Mouse (Mus musculus) MEL (cell line): ENCODE measurements around the gene Cadps2. TPM values are rescaled to one million over a fixed set of nuclear protein-coding genes. Genes with fewer than 3 reads are reported as not detected.

Experiments
- DNase-seq: peaks from one replicate; pipeline ENCODE4 v3.0.0; 2011; ENCODE audit warnings: low read depth, low spot score
- H3K27ac ChIP-seq: 2 replicates; pipeline ENCODE4 v1.5.1; 2012; ENCODE audit warnings: low read depth, mild to moderate bottlenecking, control low read depth, low read length, moderate library complexity; ENCODE audit not compliant: control insufficient read depth
- H3K27me3 ChIP-seq, 2 experiments: fragments of 150-350 bp in 1 of 2; sonication (generic) in 1 of 2; 2 replicates each; pipeline ENCODE4 v1.6.1; 2012; ENCODE audit warnings: low read length in 2 of 2, mild to moderate bottlenecking in 2 of 2, improper control_type of control experiment in 1 of 2, moderate library complexity in 1 of 2; ENCODE audit not compliant: insufficient read depth in 2 of 2, control insufficient read depth in 1 of 2
- H3K36me3 ChIP-seq, 2 experiments: 2 replicates each; pipeline ENCODE4 v1.6.1; 2012 to 2014; ENCODE audit warnings: low read length in 2 of 2, improper control_type of control experiment in 1 of 2, inconsistent platforms in 1 of 2, mild to moderate bottlenecking in 1 of 2; ENCODE audit not compliant: insufficient read depth in 2 of 2, control insufficient read depth in 1 of 2
- H3K4me1 ChIP-seq, 2 experiments: fragments of 150-350 bp in 1 of 2; sonication (generic) in 1 of 2; 2 replicates each; pipeline ENCODE4 v1.6.1; 2012; ENCODE audit warnings: low read length in 2 of 2, improper control_type of control experiment in 1 of 2, mild to moderate bottlenecking in 1 of 2; ENCODE audit not compliant: insufficient read depth in 2 of 2, control insufficient read depth in 1 of 2
- H3K4me3 ChIP-seq, 2 experiments: fragments of 150-350 bp in 1 of 2; sonication (generic) in 1 of 2; 2 replicates each; pipeline ENCODE4 v1.5.1; 2012; ENCODE audit warnings: low read depth in 2 of 2, low read length in 2 of 2, mild to moderate bottlenecking in 2 of 2, moderate library complexity in 2 of 2, control low read depth in 1 of 2, improper control_type of control experiment in 1 of 2; ENCODE audit not compliant: control insufficient read depth in 1 of 2, insufficient read depth in 1 of 2
- H3K79me2 ChIP-seq: 2 replicates; pipeline ENCODE4 v1.6.1; 2012; ENCODE audit warnings: mild to moderate bottlenecking, low read length, moderate library complexity; ENCODE audit not compliant: control insufficient read depth, poor library complexity, insufficient read depth
- H3K9ac ChIP-seq: 2 replicates; pipeline ENCODE4 v1.6.1; 2012; ENCODE audit warnings: low read depth, mild to moderate bottlenecking, control low read depth, low read length, moderate library complexity; ENCODE audit not compliant: control insufficient read depth, poor library complexity, severe bottlenecking
- H3K9me3 ChIP-seq: fragments of 150-350 bp; sonication (generic); replicated peaks from 2 replicates; pipeline ENCODE4 v1.6.1; 2012; ENCODE audit warnings: mild to moderate bottlenecking, low read length, improper control_type of control experiment, moderate library complexity; ENCODE audit not compliant: insufficient read depth
- BHLHE40 ChIP-seq: IDR thresholded peaks from 2 replicates; pipeline ENCODE4 v1.6.1; 2012; ENCODE audit warnings: low read depth, mild to moderate bottlenecking, inconsistent platforms, low read length, improper control_type of control experiment, borderline replicate concordance
- CHD2 ChIP-seq: IDR thresholded peaks from 2 replicates; pipeline ENCODE4 v1.6.1; 2011; ENCODE audit warnings: low read length, improper control_type of control experiment
- E2F4 ChIP-seq: IDR thresholded peaks from 2 replicates; pipeline ENCODE4 v1.6.1; 2011; ENCODE audit warnings: low read depth, low read length, improper control_type of control experiment, borderline replicate concordance
- EP300 ChIP-seq, 2 experiments: IDR thresholded peaks; 2 replicates each; pipeline ENCODE4 v1.6.1; 2011; ENCODE audit warnings: improper control_type of control experiment in 2 of 2, low read length in 2 of 2, low read depth in 1 of 2, mild to moderate bottlenecking in 1 of 2
- ETS1 ChIP-seq: IDR thresholded peaks from 2 replicates; pipeline ENCODE4 v1.6.1; 2012; ENCODE audit warnings: low read depth, mild to moderate bottlenecking, inconsistent platforms, low read length, improper control_type of control experiment, moderate library complexity
- GABPA ChIP-seq: IDR thresholded peaks from 2 replicates; pipeline ENCODE4 v1.6.1; 2012; ENCODE audit warnings: low read depth, mild to moderate bottlenecking, inconsistent platforms, low read length, improper control_type of control experiment, moderate library complexity
- GATA1 ChIP-seq: IDR thresholded peaks from 2 replicates; pipeline ENCODE4 v1.6.1; 2011; ENCODE audit warnings: low read depth, low read length, improper control_type of control experiment
- HCFC1 ChIP-seq: IDR thresholded peaks from 2 replicates; pipeline ENCODE4 v1.6.1; 2012; ENCODE audit warnings: low read depth, mild to moderate bottlenecking, inconsistent platforms, low read length, improper control_type of control experiment, moderate library complexity
- KAT2A ChIP-seq: conservative IDR thresholded peaks from 2 replicates; pipeline ENCODE4 v1.6.1; 2012; ENCODE audit warnings: low read depth, low read length, improper control_type of control experiment, inconsistent platforms
- MAZ ChIP-seq: IDR thresholded peaks from 2 replicates; pipeline ENCODE4 v1.6.1; 2012; ENCODE audit warnings: low read depth, mild to moderate bottlenecking, inconsistent platforms, low read length, improper control_type of control experiment
- MYB ChIP-seq: IDR thresholded peaks from 2 replicates; pipeline ENCODE4 v1.6.1; 2011; ENCODE audit warnings: mild to moderate bottlenecking, low read depth, low read length, improper control_type of control experiment
- NELFE ChIP-seq: IDR thresholded peaks from 2 replicates; pipeline ENCODE4 v1.6.1; 2011; ENCODE audit warnings: low read depth, low read length, improper control_type of control experiment
- POLR2AphosphoS2 ChIP-seq: IDR thresholded peaks from 2 replicates; pipeline ENCODE4 v1.6.1; 2011; ENCODE audit warnings: low read length, improper control_type of control experiment
- TCF12 ChIP-seq: IDR thresholded peaks from 2 replicates; pipeline ENCODE4 v1.6.1; 2014; ENCODE audit warnings: low read depth, mild to moderate bottlenecking, inconsistent platforms, low read length, improper control_type of control experiment, moderate library complexity
- UBTF ChIP-seq: IDR thresholded peaks from 2 replicates; pipeline ENCODE4 v1.6.1; 2012; ENCODE audit warnings: low read depth, mild to moderate bottlenecking, inconsistent platforms, low read length, improper control_type of control experiment, moderate library complexity, borderline replicate concordance; ENCODE audit not compliant: insufficient read depth
- USF2 ChIP-seq, 2 experiments: IDR thresholded peaks; 2 replicates each; pipeline ENCODE4 v1.6.1; 2011 to 2012; ENCODE audit warnings: improper control_type of control experiment in 2 of 2, low read length in 2 of 2, borderline replicate concordance in 1 of 2, inconsistent platforms in 1 of 2, low read depth in 1 of 2, mild to moderate bottlenecking in 1 of 2; ENCODE audit not compliant: insufficient read depth in 1 of 2
- ZC3H11A ChIP-seq: IDR thresholded peaks from 2 replicates; pipeline ENCODE4 v1.6.1; 2012; ENCODE audit warnings: low read depth, mild to moderate bottlenecking, inconsistent platforms, low read length, improper control_type of control experiment
- ZMIZ1 ChIP-seq: IDR thresholded peaks from 2 replicates; pipeline ENCODE4 v1.6.1; 2012; ENCODE audit warnings: low read depth, mild to moderate bottlenecking, inconsistent platforms, low read length, improper control_type of control experiment, moderate library complexity
- ZNF384 ChIP-seq: IDR thresholded peaks from 2 replicates; pipeline ENCODE4 v1.6.1; 2012; ENCODE audit warnings: low read depth, mild to moderate bottlenecking, inconsistent platforms, low read length, improper control_type of control experiment
- polyA plus RNA-seq, 2 experiments: library from polyadenylated mRNA; stranded (reverse) in 1 of 2; unstranded in 1 of 2; fragments of >175 nt in 1 of 2; fragments of >200 nt in 1 of 2; gene quantifications; 2 replicates each; pipeline versions ENCODE4 v1.2.1 to v1.2.4; 2012; ENCODE audit warnings: low replicate concordance in 2 of 2, low read depth in 1 of 2; ENCODE audit not compliant: insufficient read length in 2 of 2, insufficient read depth in 1 of 2, missing spikeins in 1 of 2
- total RNA-seq: library from RNA; depleted of rRNA; stranded (reverse); fragments of 300-350 nt; gene quantifications from 2 replicates; pipeline ENCODE4 v1.2.3, GENCODE M21; 2012

Cadps2 gene
- total and polyA plus RNA-seq, 3 experiments: not detected

DNA sequence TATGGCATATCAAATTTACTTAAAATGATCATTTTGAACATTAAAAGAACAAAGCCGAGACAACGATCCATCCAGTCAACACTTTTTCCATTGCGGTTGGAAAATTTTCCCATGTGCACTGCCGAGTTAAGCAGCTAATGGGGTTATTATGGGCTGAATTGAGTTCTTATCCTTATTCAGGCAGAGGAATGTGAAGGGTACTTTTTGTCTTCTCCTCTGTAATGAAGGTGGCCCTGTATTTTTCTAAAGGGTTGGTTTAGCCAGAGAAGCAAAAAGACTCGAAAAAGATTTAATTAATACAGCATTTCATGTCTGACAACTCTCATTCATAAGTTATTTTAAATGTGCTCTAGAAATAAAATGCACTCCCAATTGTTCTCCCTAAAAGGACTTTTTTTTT is 524.9 kb downstream of the Cadps2 start:
- H3K9ac ChIP-seq: no peak overlapping the region
- no peaks in the 10 kb centered on the region for H3K4me1 ChIP-seq
- H3K36me3 ChIP-seq: no peaks in the 10 kb centered on the region
- no peak overlapping the region for H3K4me3 ChIP-seq
- H3K27me3 ChIP-seq: no peaks in the 10 kb centered on the region
- H3K79me2 ChIP-seq: no peaks in the 10 kb centered on the region
- no peaks in the 10 kb centered on the region for H3K9me3 ChIP-seq
- DNase-seq: no peak
- H3K27ac ChIP-seq: no peak overlapping the region
- TF ChIP-seq EP300 (IDR thresholded peaks at IDR 0.05; ENCODE audit: low read depth in 1 of 2, low read length in 2 of 2) (no peak), ZMIZ1 (no peak), GATA1 (no peak), BHLHE40 (no peak)

DNA sequence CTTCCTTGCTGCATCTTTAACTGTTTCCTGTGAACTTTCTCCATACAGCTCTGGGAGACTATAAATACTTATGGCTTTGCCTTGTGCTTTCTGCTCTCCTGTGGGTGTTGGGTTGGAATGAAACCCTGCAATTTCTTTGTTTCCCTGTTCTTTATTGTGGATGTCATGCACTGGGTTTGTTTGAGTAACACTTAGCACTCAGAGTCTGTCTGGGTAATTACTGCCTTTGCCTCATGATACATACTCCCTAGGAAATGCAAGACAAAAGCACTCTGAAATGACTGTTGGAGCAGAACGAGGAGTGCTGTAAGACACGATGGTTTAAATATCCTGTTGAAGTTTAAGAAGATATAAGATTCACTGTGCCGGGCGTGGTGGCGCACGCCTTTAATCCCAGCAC is 533.2 kb downstream of the Cadps2 start:
- H3K79me2 ChIP-seq: no peaks in the 10 kb centered on the region
- no peak for TF ChIP-seq ZNF384
- no peak for TF ChIP-seq CHD2
- no peak for TF ChIP-seq TCF12
- TF ChIP-seq KAT2A: no peak
- no peak for TF ChIP-seq MAZ
- no peaks in the 10 kb centered on the region for H3K4me1 ChIP-seq
- no peak overlapping the region for H3K9ac ChIP-seq
- no peaks in the 10 kb centered on the region for H3K27me3 ChIP-seq
- no peaks in the 10 kb centered on the region for H3K9me3 ChIP-seq
- no peak overlapping the region for H3K27ac ChIP-seq
- no peaks in the 10 kb centered on the region for H3K36me3 ChIP-seq
- DNase-seq: no peak
- no peak overlapping the region for H3K4me3 ChIP-seq

DNA sequence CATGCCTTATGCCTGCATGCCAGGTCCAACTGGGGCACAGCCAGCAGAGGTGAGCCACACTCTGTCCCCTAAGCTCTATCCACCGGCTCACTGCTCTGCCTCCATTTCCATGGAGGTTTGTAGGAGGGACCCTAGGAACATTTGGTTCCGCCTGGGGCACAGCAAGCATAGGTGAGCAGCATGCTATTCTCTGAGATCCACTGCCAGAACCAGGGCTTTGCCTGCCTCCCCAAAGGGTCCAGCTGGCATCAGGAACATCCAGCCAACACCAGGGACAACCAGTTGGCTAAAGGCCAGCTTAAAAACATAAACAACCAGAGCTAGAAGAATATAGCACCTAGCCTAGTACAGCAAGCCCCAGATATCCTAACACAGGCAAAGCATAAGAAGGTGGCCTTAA is 540.6 kb downstream of the Cadps2 start:
- no peak for DNase-seq
- TF ChIP-seq E2F4 (no peak), MYB (no peak), ZC3H11A (no peak), NELFE (no peak), HCFC1 (no peak), USF2 (IDR thresholded peaks at IDR 0.05; ENCODE audit: borderline replicate concordance in 1 of 2, insufficient read depth in 1 of 2, low read depth in 1 of 2, low read length in 2 of 2) (no peak), ETS1 (no peak), GABPA (no peak), TCF12 (no peak), UBTF (no peak), POLR2AphosphoS2 (no peak)
- Histone ChIP-seq H3K36me3 (no peaks in the 10 kb centered on the region), H3K9me3 (no peaks in the 10 kb centered on the region), H3K4me3 (no peak overlapping the region), H3K27me3 (no peaks in the 10 kb centered on the region), H3K79me2 (no peaks in the 10 kb centered on the region), H3K9ac (no peak overlapping the region), H3K4me1 (no peaks in the 10 kb centered on the region), H3K27ac (no peak overlapping the region)
